Mouse (Mus musculus): Measurements from ENCODE around the gene Dlg2.

GRCm38 (mm10) chr7:91818004-91818403 lies 1341.5 kb downstream of the Dlg2 start:
- TF ChIP-seq EP300 (IDR thresholded peaks at IDR 0.05; ENCODE audit: insufficient read depth, low read depth, low read length) = no peak
- no peak for TF ChIP-seq CTCF (IDR thresholded peaks at IDR 0.05; ENCODE audit: low read depth, low read length)

Measured in ES-Bruce4 (cell line).